Mouse (Mus musculus): ENCODE measurements at regions not wholly inside any gene's neighbourhood (a gene's known extent, or its start where the extent isn't known, plus 50 kb on each side); places are given as distances from the start of the nearest gene placed in this dataset.
A peak's percentile ranks its signal among the peaks of the same experiment; 100 is the strongest.

DNA sequence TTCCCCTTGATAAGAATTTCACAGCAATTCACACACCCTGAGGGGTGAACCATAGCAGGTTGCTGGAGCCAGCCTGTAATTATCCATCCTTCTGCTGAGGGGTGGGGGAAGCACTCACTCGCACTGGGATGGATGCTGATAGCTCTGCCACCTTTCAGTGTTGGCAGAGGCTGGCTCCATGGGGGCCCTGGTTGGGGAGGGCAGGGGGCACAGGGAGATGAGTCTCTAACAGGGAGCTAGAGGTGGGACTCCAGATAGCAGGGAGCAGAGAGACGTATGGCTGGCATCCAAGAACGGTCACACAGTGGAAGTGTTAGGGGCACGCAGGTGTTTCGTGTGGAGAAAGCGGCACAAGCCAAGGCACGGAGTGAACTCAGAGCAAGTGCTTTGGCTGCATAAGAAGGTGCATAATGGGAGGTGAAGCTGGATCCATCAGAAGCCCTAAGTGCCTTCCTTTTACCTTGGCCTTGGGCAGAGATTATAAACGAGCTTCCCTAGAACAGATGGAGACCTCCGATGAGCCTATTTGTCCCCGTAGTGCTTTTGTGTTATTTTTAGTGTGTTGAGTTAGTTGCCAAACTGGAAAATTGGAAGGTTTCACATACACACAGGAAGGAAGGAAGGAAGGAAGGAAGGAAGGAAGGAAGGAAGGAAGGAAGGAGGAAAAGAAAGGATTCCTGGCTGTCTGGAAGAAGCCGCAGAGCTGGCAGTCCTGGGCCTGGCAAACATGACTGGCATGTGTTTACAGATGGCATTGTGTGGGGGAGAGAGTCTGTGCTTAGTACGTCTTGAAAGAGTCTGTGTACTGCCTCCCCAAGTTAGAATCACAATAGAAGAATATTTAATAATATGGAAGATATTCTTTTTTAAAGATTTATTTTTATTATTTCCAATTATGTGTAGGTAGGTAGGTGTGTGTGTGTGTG is 108.6 kb upstream of the Aldh1b1 start:
- Histone ChIP-seq H3K9ac (ENCODE audit: low read depth, low read length) (no peak overlapping the region), H3K4me2 (ENCODE audit: low read depth, low read length) (no peak overlapping the region), H3K4me1 (ENCODE audit: control insufficient read depth, insufficient read depth, low read length) (no peaks in the 10 kb centered on the region), H3K9me3 (ENCODE audit: control insufficient read depth, low read length) (0 out of 2 replicates have a peak, but pooled peaks cover 5% of the 10 kb centered on the region), H3K4me3 (ENCODE audit: low read depth, low read length) (no peak overlapping the region), H3K27ac (replicated peaks; ENCODE audit: low read depth, low read length) (no peak overlapping the region), H3K36me3 (ENCODE audit: control insufficient read depth, insufficient read depth, low read length) (no peaks in the 10 kb centered on the region), H3K27me3 (replicated peaks; ENCODE audit: control insufficient read depth, insufficient read depth, low read length) (no peaks in the 10 kb centered on the region)
- DNase-seq (ENCODE audit: low spot score), result peak; percentile 4
- WGBS, result 55% methylated on average over 12 of the region's 12 CpGs
- no peak for ATAC-seq (ENCODE audit: low read depth)

DNA sequence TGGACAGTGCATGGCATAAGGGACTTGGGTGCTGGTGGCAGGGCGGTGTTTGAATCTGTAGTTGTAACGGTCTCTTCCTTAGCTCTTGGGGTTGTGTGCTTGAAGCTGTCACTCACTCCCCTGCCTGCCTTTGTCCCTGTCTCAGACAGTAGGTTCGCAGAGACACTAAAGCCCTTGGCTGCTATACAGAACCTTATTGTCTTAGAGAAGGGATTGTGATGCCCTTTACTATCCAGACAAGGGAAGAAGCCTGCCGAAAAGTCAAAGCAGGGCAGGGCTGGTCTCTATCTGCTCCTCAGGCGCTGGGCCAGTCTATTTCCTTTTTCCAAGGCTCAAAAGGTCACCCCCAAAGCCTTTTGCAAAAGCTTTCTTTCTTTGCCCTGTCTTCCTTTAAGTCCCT is 109.2 kb upstream of the Aldh1b1 start:
- DNase-seq (ENCODE audit: low spot score) (no peak), ATAC-seq (ENCODE audit: low read depth) (no peak)
- Histone ChIP-seq H3K4me3 (ENCODE audit: low read depth, low read length) (no peak overlapping the region), H3K4me1 (ENCODE audit: control insufficient read depth, insufficient read depth, low read length) (no peaks in the 10 kb centered on the region), H3K9me3 (ENCODE audit: control insufficient read depth, low read length) (0 out of 2 replicates have a peak, but pooled peaks cover 5% of the 10 kb centered on the region), H3K36me3 (ENCODE audit: control insufficient read depth, insufficient read depth, low read length) (no peaks in the 10 kb centered on the region), H3K27ac (replicated peaks; ENCODE audit: low read depth, low read length) (no peak overlapping the region), H3K4me2 (ENCODE audit: low read depth, low read length) (no peak overlapping the region), H3K9ac (ENCODE audit: low read depth, low read length) (no peak overlapping the region), H3K27me3 (replicated peaks; ENCODE audit: control insufficient read depth, insufficient read depth, low read length) (no peaks in the 10 kb centered on the region)
- 32% methylated on average over 5 of the region's 5 CpGs for WGBS

DNA sequence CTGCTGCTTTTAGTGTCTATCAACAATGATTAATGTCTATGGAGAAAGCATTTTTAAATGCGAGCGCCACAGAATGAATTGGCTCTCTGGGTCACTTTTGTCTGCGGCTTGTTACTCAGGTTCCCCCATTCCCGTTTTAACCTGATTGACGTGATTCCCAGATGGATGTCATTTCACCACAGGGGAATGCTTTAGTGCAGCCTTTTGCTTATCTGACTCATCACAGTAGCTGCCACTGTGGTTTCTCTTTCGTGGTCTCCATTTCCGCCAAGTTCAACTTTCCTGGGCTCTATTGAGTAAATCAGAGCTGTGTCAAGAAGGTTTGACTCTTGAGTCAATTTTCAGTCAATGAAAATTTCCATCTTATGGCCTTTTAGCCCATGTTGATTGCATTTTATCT is 110.6 kb upstream of the Aldh1b1 start:
- ATAC-seq (ENCODE audit: low read depth) (no peak), DNase-seq (ENCODE audit: low spot score) (no peak)
- H3K27me3 ChIP-seq (replicated peaks; ENCODE audit: control insufficient read depth, insufficient read depth, low read length), result no peaks in the 10 kb centered on the region
- no peak overlapping the region for H3K4me3 ChIP-seq (ENCODE audit: low read depth, low read length)
- WGBS, result 57% methylated on average over 7 of the region's 7 CpGs
- no peak overlapping the region for H3K4me2 ChIP-seq (ENCODE audit: low read depth, low read length)
- 0 out of 2 replicates have a peak, but pooled peaks cover 5% of the 10 kb centered on the region for H3K9me3 ChIP-seq (ENCODE audit: control insufficient read depth, low read length)
- H3K36me3 ChIP-seq (ENCODE audit: control insufficient read depth, insufficient read depth, low read length), result no peaks in the 10 kb centered on the region
- no peaks in the 10 kb centered on the region for H3K4me1 ChIP-seq (ENCODE audit: control insufficient read depth, insufficient read depth, low read length)
- H3K27ac ChIP-seq (replicated peaks; ENCODE audit: low read depth, low read length), result no peak overlapping the region
- no peak overlapping the region for H3K9ac ChIP-seq (ENCODE audit: low read depth, low read length)

DNA sequence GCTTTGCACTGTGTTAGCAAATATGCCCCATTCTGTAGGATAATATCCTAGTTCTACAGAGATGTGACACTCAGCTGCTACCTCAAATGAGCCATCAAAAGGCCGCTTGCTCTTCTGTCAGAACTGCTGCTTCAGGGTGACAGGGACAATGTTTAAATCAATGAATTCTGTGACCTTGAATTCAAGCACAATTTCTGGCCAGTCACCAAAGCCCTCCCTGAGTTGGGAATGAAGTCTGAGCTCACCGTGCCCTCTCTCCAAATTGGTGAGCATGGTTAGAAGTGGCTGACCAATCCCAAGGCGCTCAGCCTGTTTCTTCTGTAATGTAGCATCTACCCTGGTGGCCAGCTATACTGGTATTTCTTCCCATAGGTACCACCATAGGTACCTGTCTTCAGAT is 113.8 kb upstream of the Aldh1b1 start:
- H3K27me3 ChIP-seq (replicated peaks; ENCODE audit: control insufficient read depth, insufficient read depth, low read length), result no peaks in the 10 kb centered on the region
- ATAC-seq (ENCODE audit: low read depth) (no peak), DNase-seq (ENCODE audit: low spot score) (no peak)
- no peak overlapping the region for H3K4me3 ChIP-seq (ENCODE audit: low read depth, low read length)
- H3K9me3 ChIP-seq (ENCODE audit: control insufficient read depth, low read length), result no peaks in the 10 kb centered on the region
- H3K36me3 ChIP-seq (ENCODE audit: control insufficient read depth, insufficient read depth, low read length), result no peaks in the 10 kb centered on the region
- H3K4me2 ChIP-seq (ENCODE audit: low read depth, low read length), result no peak overlapping the region
- no peaks in the 10 kb centered on the region for H3K4me1 ChIP-seq (ENCODE audit: control insufficient read depth, insufficient read depth, low read length)
- WGBS, result 84% methylated on average over 3 of the region's 3 CpGs
- no peak overlapping the region for H3K27ac ChIP-seq (replicated peaks; ENCODE audit: low read depth, low read length)
- H3K9ac ChIP-seq (ENCODE audit: low read depth, low read length), result no peak overlapping the region

DNA sequence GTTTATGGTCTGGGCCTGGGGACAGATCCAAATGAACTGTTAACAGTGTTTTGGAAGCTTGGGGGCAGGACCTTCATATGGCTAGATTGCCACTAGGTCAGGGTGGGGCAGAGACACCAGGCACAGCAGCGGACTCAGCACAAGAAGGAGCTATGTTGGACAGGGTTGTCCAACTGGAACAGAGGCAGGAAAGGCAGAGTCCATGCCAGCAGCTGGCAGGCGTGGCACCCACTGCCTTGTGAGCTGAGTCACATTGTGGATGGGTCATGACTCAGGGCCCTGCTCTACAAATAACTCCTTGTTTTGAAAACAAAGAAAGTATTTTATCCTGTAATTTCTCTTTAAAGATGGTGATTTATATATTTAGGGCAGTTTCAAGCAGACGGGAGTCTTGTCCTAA is 115.6 kb upstream of the Aldh1b1 start:
- no peaks in the 10 kb centered on the region for H3K27me3 ChIP-seq (replicated peaks; ENCODE audit: control insufficient read depth, insufficient read depth, low read length)
- DNase-seq (ENCODE audit: low spot score) (no peak), ATAC-seq (ENCODE audit: low read depth) (no peak)
- H3K4me1 ChIP-seq (ENCODE audit: control insufficient read depth, insufficient read depth, low read length), result no peaks in the 10 kb centered on the region
- no peak overlapping the region for H3K27ac ChIP-seq (replicated peaks; ENCODE audit: low read depth, low read length)
- H3K4me2 ChIP-seq (ENCODE audit: low read depth, low read length), result no peak overlapping the region
- no peaks in the 10 kb centered on the region for H3K9me3 ChIP-seq (ENCODE audit: control insufficient read depth, low read length)
- WGBS, result 75% methylated on average over 3 of the region's 3 CpGs
- no peaks in the 10 kb centered on the region for H3K36me3 ChIP-seq (ENCODE audit: control insufficient read depth, insufficient read depth, low read length)
- H3K9ac ChIP-seq (ENCODE audit: low read depth, low read length), result no peak overlapping the region
- H3K4me3 ChIP-seq (ENCODE audit: low read depth, low read length), result no peak overlapping the region

DNA sequence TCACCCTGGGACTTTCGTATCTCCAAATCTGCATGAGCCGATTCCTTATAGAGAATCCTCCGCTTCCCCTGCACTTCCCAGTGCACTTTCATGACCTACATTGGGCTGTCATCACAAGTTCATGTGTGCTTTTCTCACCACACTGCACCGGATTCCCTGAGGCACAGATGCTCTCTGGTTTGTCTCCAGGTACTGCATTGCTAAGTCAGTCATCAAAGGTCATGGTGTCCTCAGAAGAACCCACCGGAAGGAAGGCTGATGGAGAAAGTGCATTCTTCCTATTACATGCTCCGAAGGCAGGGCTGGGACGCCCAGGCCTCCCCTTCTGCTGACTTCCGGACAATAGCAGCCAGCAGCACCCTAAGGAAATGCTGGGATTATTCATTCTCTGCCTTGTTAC is 116.1 kb upstream of the Aldh1b1 start:
- ATAC-seq (ENCODE audit: low read depth) (no peak), DNase-seq (ENCODE audit: low spot score) (no peak)
- Histone ChIP-seq H3K9me3 (ENCODE audit: control insufficient read depth, low read length) (no peaks in the 10 kb centered on the region), H3K27me3 (replicated peaks; ENCODE audit: control insufficient read depth, insufficient read depth, low read length) (no peaks in the 10 kb centered on the region), H3K9ac (ENCODE audit: low read depth, low read length) (no peak overlapping the region), H3K4me1 (ENCODE audit: control insufficient read depth, insufficient read depth, low read length) (no peaks in the 10 kb centered on the region), H3K36me3 (ENCODE audit: control insufficient read depth, insufficient read depth, low read length) (no peaks in the 10 kb centered on the region), H3K27ac (replicated peaks; ENCODE audit: low read depth, low read length) (no peak overlapping the region), H3K4me3 (ENCODE audit: low read depth, low read length) (no peak overlapping the region), H3K4me2 (ENCODE audit: low read depth, low read length) (no peak overlapping the region)
- 85% methylated on average over 8 of the region's 8 CpGs for WGBS

DNA sequence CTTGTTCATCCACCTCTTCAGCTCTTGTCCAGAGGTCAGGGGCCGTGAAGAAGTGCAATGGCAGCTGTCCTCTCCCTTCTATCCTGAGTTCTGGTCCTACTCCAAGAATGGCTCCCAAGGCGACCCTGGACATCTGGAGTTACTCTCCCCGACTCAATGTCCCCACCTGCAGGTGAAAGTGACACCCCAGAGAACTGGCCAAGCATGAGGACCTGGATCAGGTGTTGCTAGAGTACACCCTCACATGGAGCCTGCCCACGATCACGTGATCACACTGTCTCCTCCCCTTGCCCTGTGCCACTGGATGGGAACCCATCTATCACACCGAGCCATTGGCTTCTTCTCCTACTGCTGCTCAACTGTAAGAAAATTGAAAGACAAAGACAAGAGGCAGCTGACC is 122.7 kb upstream of the Aldh1b1 start:
- Histone ChIP-seq H3K27ac (replicated peaks; ENCODE audit: low read depth, low read length) (no peak overlapping the region), H3K4me1 (ENCODE audit: control insufficient read depth, insufficient read depth, low read length) (peaks cover 3% of the 10 kb centered on the region; the same call in 1 of the 2 replicates), H3K9ac (ENCODE audit: low read depth, low read length) (no peak overlapping the region), H3K9me3 (ENCODE audit: control insufficient read depth, low read length) (no peaks in the 10 kb centered on the region), H3K4me3 (ENCODE audit: low read depth, low read length) (no peak overlapping the region), H3K36me3 (ENCODE audit: control insufficient read depth, insufficient read depth, low read length) (no peaks in the 10 kb centered on the region), H3K27me3 (replicated peaks; ENCODE audit: control insufficient read depth, insufficient read depth, low read length) (no peaks in the 10 kb centered on the region), H3K4me2 (ENCODE audit: low read depth, low read length) (no peak overlapping the region)
- 78% methylated on average over 6 of the region's 6 CpGs for WGBS
- ATAC-seq (ENCODE audit: low read depth) (no peak), DNase-seq (ENCODE audit: low spot score) (no peak)

DNA sequence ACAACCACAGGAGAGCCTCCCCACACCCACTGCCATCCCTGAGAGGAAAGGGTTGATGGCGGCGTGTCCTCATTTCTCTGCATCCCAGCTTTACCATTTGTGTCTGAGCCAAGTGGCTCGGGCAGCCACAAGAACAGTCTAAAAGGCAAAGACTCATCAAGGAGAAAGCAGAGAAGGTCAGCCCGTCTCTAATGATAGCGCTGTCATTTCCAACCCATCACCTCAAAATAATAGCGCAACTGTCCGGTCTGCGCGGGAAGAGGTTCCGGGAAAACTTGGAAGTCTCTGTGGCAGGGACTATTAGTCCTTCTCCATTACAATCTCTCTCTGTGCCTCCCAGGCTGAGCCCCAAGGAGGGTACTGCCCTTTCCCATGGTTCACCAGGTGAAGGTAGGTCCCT is 124.5 kb upstream of the Aldh1b1 start:
- H3K4me3 ChIP-seq (ENCODE audit: low read depth, low read length), result no peak overlapping the region
- H3K9me3 ChIP-seq (ENCODE audit: control insufficient read depth, low read length), result no peaks in the 10 kb centered on the region
- H3K27me3 ChIP-seq (replicated peaks; ENCODE audit: control insufficient read depth, insufficient read depth, low read length), result no peaks in the 10 kb centered on the region
- ATAC-seq (ENCODE audit: low read depth), result no peak
- no peak overlapping the region for H3K4me2 ChIP-seq (ENCODE audit: low read depth, low read length)
- 92% methylated on average over 10 of the region's 10 CpGs for WGBS
- no peak overlapping the region for H3K27ac ChIP-seq (replicated peaks; ENCODE audit: low read depth, low read length)
- H3K9ac ChIP-seq (ENCODE audit: low read depth, low read length), result no peak overlapping the region
- H3K4me1 ChIP-seq (ENCODE audit: control insufficient read depth, insufficient read depth, low read length), result peaks cover 3% of the 10 kb centered on the region; the same call in 1 of the 2 replicates
- no peak for DNase-seq (ENCODE audit: low spot score)
- H3K36me3 ChIP-seq (ENCODE audit: control insufficient read depth, insufficient read depth, low read length), result no peaks in the 10 kb centered on the region
